Mouse (Mus musculus): ENCODE measurements around the gene Ednra. TPM values are rescaled to one million over a fixed set of nuclear protein-coding genes. Genes with fewer than 3 reads are reported as not detected.

The Ednra gene
- polyA plus RNA-seq, 1 experiment from 2014 or later = 58.4 TPM

DNA sequence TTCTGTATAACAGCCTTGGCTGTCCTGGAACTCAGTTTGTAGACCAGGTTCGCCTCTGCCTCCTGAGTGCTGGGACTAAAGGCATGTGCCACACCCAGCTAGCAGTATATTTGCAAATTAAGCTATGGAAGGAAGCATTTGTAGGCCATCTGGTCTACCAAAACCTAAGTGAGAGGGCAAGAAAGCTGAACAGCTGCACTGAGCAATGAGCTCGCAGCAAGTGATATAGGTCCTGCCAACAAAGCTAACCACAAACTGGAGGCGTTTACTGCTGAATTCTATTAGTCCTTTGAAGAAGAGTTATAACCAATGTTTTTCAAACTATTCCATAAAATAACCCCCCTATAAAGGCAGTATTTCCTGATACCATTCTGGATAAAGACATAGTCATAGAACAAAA lies 86.7 kb downstream of the Ednra start:
- WGBS = 53% methylated on average over 3 of the region's 3 CpGs
- Histone ChIP-seq H3K27ac (no peak overlapping the region), H3K27me3 (no peaks in the 10 kb centered on the region), H3K4me3 (no peak overlapping the region), H3K9me3 (no peaks in the 10 kb centered on the region), H3K9ac (no peak overlapping the region), H3K4me2 (no peak overlapping the region), H3K36me3 (no peaks in the 10 kb centered on the region), H3K4me1 (peaks cover 17% of the 10 kb centered on the region)
- no peak for ATAC-seq (ENCODE audit: insufficient number of reproducible peaks, insufficient read depth, low FRiP score, low TSS enrichment, low read depth)

DNA sequence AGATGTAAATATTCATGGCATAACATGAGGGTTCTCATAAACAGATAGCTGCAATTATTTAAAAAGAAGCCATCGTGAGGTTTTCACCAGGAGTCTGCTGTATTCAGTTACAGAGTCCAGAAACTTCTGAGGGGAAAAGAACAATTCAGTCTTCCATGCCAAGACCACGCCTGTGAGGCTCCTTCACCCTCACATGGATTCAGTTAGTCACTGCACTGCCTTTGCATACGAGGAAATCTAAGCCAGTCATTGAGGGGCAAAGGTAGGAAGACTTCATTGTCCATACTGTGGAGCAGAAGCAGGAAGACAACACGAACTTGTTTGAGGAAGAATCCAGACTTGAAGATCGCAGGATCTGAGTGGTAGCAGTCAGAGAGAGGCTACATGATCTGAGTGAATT lies 90.2 kb downstream of the Ednra start:
- Histone ChIP-seq H3K9ac (no peak overlapping the region), H3K27ac (peak overlapping the region; percentile 28; the same call in 1 of the 2 replicates), H3K4me3 (no peak overlapping the region), H3K36me3 (no peaks in the 10 kb centered on the region), H3K27me3 (no peaks in the 10 kb centered on the region), H3K4me1 (peaks cover 30% of the 10 kb centered on the region), H3K9me3 (no peaks in the 10 kb centered on the region), H3K4me2 (no peak overlapping the region)
- no peak for ATAC-seq (ENCODE audit: insufficient number of reproducible peaks, insufficient read depth, low FRiP score, low TSS enrichment, low read depth)
- 28% methylated on average over 5 of the region's 5 CpGs for whole genome bisulfite sequencing

DNA sequence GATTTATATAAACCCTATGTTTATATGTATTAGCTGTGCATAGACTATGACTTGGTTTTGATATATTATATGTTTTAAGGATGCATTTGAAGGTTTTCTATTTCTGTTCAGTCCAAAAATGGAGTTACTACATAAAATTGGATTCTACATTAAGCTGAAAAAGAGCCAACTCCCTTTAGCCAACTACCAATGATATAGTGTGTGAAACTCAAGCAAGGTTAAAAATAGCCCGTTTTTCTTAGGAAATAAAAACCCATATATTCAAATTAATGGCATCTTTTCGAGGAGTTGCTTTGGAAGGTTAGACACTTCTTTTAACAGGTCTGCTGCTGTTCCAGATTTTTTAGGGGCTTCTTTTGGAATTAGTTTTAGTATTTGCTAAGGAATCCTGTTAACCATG lies 91.1 kb downstream of the Ednra start:
- ATAC-seq (ENCODE audit: insufficient number of reproducible peaks, insufficient read depth, low FRiP score, low TSS enrichment, low read depth) = no peak
- H3K36me3 ChIP-seq = no peaks in the 10 kb centered on the region
- no peak overlapping the region for H3K27ac ChIP-seq
- H3K9ac ChIP-seq = no peak overlapping the region
- H3K4me3 ChIP-seq = no peak overlapping the region
- no peaks in the 10 kb centered on the region for H3K27me3 ChIP-seq
- no peaks in the 10 kb centered on the region for H3K9me3 ChIP-seq
- 72% methylated on average over 2 of the region's 2 CpGs for WGBS
- no peak overlapping the region for H3K4me2 ChIP-seq
- peaks cover 26% of the 10 kb centered on the region for H3K4me1 ChIP-seq

DNA sequence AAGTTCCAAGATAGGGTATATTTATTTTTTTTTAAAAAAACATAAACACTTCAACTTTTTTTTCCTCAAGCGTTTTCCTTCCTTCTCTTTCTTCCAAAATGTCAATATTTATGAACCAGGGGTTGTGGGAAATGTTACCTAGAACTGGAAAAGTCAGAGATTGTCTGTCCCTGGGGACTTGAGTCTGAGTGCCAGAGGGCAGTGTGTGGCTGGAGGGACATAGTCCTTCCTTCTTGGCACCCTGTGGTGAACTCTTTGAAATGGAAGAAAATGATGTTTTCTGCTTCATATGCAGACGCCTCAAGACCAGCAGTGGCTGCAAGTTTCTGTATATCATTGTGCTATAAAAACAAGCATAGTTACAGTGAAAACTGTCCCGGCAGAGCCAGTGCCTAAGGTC lies 93.6 kb downstream of the Ednra start:
- H3K9ac ChIP-seq = no peak overlapping the region
- no peak overlapping the region for H3K4me3 ChIP-seq
- H3K9me3 ChIP-seq = no peaks in the 10 kb centered on the region
- H3K27me3 ChIP-seq = no peaks in the 10 kb centered on the region
- no peaks in the 10 kb centered on the region for H3K36me3 ChIP-seq
- 33% methylated on average over 3 of the region's 3 CpGs for WGBS
- peak overlapping the region; percentile 8; the same call in 1 of the 2 replicates for H3K27ac ChIP-seq
- no peak for ATAC-seq (ENCODE audit: insufficient number of reproducible peaks, insufficient read depth, low FRiP score, low TSS enrichment, low read depth)
- peaks cover 25% of the 10 kb centered on the region for H3K4me1 ChIP-seq
- H3K4me2 ChIP-seq = no peak overlapping the region

DNA sequence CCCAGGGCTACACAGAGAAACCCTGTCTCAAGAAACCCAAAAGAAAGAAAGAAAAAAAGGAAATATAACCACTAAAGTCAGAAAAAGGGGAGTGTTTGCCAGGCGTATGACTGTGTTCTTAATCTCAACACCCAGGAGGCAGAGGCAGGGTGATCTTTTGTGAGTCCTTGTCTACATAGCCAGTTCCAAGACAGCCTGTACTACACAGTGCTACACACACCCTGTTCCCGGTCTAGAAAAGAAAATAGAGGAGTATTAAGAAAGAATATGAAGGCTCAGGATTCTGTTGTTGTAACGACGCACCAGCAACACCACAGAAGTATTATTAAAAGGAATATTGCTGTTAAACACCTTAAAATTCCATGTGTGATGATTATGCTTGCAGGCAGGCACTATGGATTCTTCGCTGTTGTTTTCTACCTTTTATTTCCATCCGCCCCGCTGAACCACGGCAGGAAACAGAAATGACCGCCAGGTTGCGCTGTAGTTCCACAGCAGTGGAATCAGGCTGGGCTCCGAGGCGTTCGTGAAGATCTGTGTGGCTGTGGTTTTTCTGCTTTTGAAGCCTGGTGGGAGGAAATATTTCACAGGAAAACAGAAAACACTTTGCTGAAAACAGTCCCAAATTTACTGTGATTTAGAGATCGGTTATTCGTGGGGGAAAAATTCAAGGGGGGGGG lies 94.3 kb downstream of the Ednra start:
- Histone ChIP-seq H3K27me3 (no peaks in the 10 kb centered on the region), H3K27ac (0 out of 2 replicates have a peak overlapping the region, but pooled peaks have one; percentile 44), H3K9ac (no peak overlapping the region), H3K4me1 (peaks cover 25% of the 10 kb centered on the region), H3K4me2 (no peak overlapping the region), H3K36me3 (no peaks in the 10 kb centered on the region), H3K4me3 (no peak overlapping the region), H3K9me3 (no peaks in the 10 kb centered on the region)
- WGBS = 18% methylated on average over 15 of the region's 15 CpGs
- no peak for ATAC-seq (ENCODE audit: insufficient number of reproducible peaks, insufficient read depth, low FRiP score, low TSS enrichment, low read depth)

DNA sequence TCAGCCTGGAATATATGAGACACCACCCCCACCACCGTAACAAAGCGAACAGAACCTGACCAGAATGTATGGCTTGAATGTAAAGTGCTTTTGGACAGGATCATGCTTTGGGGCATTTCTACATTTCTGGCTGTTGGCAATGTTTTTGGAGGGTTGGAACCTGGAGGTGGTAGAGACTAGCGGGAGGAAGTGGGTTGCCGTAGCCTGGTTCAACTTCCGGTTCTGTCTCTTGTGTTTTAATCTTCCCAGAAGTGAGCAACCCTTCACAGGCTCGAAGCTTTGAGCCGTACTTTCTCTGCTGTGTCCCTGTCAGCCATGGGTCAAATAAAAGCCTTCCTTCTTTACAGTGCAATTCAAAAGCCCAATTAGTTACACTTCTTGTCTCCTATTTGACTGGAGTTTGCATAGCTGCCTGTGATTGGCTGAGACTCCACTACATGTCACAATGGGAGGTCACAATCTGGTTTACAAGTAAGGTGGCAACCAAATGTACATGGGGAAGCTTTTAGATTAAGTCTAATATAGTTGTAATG lies 100.5 kb downstream of the Ednra start:
- no peaks in the 10 kb centered on the region for H3K27me3 ChIP-seq
- H3K9ac ChIP-seq = no peak overlapping the region
- H3K4me1 ChIP-seq = no peaks in the 10 kb centered on the region
- no peak overlapping the region for H3K4me2 ChIP-seq
- 78% methylated on average over 7 of the region's 7 CpGs for WGBS
- H3K36me3 ChIP-seq = no peaks in the 10 kb centered on the region
- no peak overlapping the region for H3K4me3 ChIP-seq
- no peak for ATAC-seq (ENCODE audit: insufficient number of reproducible peaks, insufficient read depth, low FRiP score, low TSS enrichment, low read depth)
- H3K27ac ChIP-seq = no peak overlapping the region
- no peaks in the 10 kb centered on the region for H3K9me3 ChIP-seq

DNA sequence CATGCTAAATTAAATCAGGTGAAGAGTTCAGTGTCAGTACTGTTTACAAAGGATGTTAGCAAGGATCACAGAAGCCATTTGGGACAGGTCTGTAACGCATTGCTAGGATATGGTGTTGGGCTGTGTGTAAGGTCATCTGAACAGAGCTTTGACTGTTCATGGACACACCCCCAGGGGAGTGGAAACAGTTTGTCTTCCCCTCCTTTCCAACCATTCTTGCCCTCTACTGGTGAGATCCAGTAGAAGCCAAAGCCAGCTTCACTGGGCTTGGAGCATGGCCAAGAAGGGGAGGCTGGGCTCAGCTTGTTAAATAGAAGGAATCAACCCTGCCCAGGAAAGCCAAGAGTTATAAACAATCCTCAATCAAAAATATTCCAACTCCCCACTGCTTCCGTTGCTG lies 106.3 kb downstream of the Ednra start:
- WGBS = 37% methylated on average over 2 of the region's 2 CpGs
- ATAC-seq (ENCODE audit: insufficient number of reproducible peaks, insufficient read depth, low FRiP score, low TSS enrichment, low read depth) = 0 out of 2 replicates have a peak, but pooled peaks have one; percentile 52
- Histone ChIP-seq H3K4me3 (no peak overlapping the region), H3K9me3 (no peaks in the 10 kb centered on the region), H3K27ac (no peak overlapping the region), H3K27me3 (no peaks in the 10 kb centered on the region), H3K4me2 (no peak overlapping the region), H3K9ac (no peak overlapping the region), H3K4me1 (peaks cover 6% of the 10 kb centered on the region; the same call in 1 of the 2 replicates), H3K36me3 (no peaks in the 10 kb centered on the region)

Other genes with a start within 250 kb of the Ednra start
- gene Arhgap10, start 206.5 kb downstream of the Ednra start, polyA plus RNA-seq (2015; fragmentation: Nextera tagmentation; extraction: Ambion mirVana) = 30.1 and 31.5 TPM in 2 replicates
- 22.9 and 24.0 TPM in 2 replicates for gene Prmt9, start 175.1 kb downstream of the Ednra start, polyA plus RNA-seq (2015; fragmentation: Nextera tagmentation; extraction: Ambion mirVana)
- 45.1 and 47.0 TPM in 2 replicates for gene Tmem184c, start 113.8 kb downstream of the Ednra start, polyA plus RNA-seq (2015; fragmentation: Nextera tagmentation; extraction: Ambion mirVana)

All from embryonic facial prominence, embryonic 13.5 days (tissue).